ENCODE assay signal across 18 mouse cellular contexts in genomic region chr3:140084333-140084732, GRCm38 (mm10).
"Had no signal": no experiment of that assay in that cellular context is flagged by ENCODE, and none has a peak within 500 bp of the region (broad histone marks: within the 10 kb centered on the region; RNA-seq: fewer than 3 reads in every experiment).

No protein-coding gene starts in this region.

- DNase-seq: kidney, adult 18-20 months; kidney, postnatal 25 days; layer of hippocampus, adult 9-11 months; lung, adult 18-20 months; midbrain, embryonic 14.5 days; right cerebral cortex, postnatal 25 days; spleen, adult 18-20 months; thymus, postnatal 25 days had no signal

- H3K27ac ChIP-seq: kidney, postnatal 0 days; layer of hippocampus, adult 2 months; limb, embryonic 15.5 days; liver, embryonic 12.5 days; liver, embryonic 15.5 days; macrophage; stomach, embryonic 15.5 days had no signal

- H3K36me3 ChIP-seq: limb, embryonic 15.5 days; liver, embryonic 12.5 days; liver, embryonic 15.5 days; stomach, embryonic 15.5 days had no signal

- H3K27me3 ChIP-seq: limb, embryonic 15.5 days; liver, embryonic 12.5 days; liver, embryonic 15.5 days; stomach, embryonic 15.5 days had no signal

- H3K4me2 ChIP-seq: limb, embryonic 15.5 days; liver, embryonic 12.5 days; liver, embryonic 15.5 days; midbrain, embryonic 11.5 days; stomach, embryonic 15.5 days had no signal

- H3K4me3 ChIP-seq: layer of hippocampus, adult 2 months; limb, embryonic 15.5 days; liver, embryonic 12.5 days; liver, embryonic 15.5 days; stomach, embryonic 15.5 days had no signal

- ATAC-seq: inflammation-experienced regulatory T-cells, adult 6 months; intestine, embryonic 16.5 days; liver, embryonic 12.5 days had no signal

- H3K9me3 ChIP-seq: limb, embryonic 15.5 days; liver, embryonic 12.5 days; liver, embryonic 15.5 days; stomach, embryonic 15.5 days had no signal

- H3K4me1 ChIP-seq: limb, embryonic 15.5 days; liver, embryonic 12.5 days; liver, embryonic 15.5 days; stomach, embryonic 15.5 days had no signal

- H3K9ac ChIP-seq: limb, embryonic 15.5 days; liver, embryonic 12.5 days; liver, embryonic 15.5 days; stomach, embryonic 15.5 days had no signal
